Mouse (Mus musculus) spleen, adult 18-20 months (tissue): ENCODE results near the gene Taar7f.
A peak's percentile ranks its signal among the peaks of the same experiment; 100 is the strongest.
"Not testable (repeated sequence)": the region's sequence is repeated elsewhere in the genome, so short reads cannot be mapped to it uniquely, and the experiment has no call there.

Experiments
- DNase-seq, 2 experiments: peaks; one replicate each; pipeline ENCODE4 v3.0.0; 2022; ENCODE audit warnings: mixed read lengths in 2 of 2

The Taar7f gene

DNA sequence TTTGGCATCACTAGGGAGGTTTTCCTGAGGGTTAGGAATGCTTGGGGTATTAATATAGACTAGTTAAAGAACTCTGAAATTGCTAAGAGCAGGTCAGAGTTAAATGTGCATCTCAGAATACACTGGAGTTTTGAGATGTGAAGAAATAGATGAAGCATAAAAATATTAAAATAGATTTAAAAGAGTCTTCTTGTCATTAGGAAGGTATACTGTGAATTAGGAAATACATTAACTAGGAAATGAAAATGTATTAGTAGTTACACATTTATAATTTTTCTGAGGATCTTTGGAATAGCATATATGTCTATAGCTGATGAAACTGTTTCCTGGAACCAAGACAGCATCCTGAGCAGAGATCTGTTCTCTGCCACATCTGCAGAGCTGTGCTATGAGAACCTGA lies at the start of gene Taar7f:
TSS of gene Taar7f (plus strand) at position 301 of the 400 bp plus-strand sequence.
- no peak for DNase-seq

DNA sequence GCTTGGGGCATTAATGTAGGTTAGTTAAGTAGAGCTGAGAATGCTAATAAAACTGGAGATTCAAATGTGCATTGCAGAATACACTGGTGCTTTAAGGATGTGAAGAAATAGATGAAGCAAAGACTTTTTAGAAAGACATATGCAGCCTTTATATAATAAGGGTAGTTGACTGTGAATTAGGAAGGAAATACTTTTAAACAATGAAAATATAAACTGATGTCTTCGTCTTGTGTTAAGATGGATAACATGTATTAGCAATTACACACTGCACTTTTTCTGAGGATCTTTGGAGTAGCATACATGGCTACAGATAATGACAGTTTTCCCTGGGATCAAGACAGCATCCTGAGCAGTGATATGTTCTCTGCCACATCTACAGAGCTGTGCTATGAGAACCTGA lies 49.7 kb upstream of the Taar7f start, which contains the start of gene Taar7b:
TSS of gene Taar7b (plus strand) at position 301 of the 400 bp plus-strand sequence.
- DNase-seq, result no peak

DNA sequence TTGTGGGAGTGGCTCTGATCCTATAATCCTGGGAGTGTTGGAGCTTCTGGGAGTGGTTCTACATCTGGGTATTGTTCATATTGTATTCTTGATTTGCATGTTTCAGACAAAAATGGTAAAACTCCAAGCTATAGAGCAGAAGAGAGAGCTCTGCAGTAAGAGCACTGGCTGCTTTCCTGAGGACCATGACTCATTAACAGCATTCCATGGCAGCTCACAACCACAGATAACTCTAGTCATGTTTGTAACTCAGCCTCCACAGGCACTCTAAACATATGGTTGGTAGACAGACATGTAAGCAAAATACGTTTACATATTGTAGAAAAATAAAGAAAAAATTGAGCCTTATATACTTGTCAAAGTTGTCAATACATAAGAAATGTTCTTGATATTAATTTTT lies 42.9 kb upstream of the Taar7f start:
- DNase-seq, result no peak

DNA sequence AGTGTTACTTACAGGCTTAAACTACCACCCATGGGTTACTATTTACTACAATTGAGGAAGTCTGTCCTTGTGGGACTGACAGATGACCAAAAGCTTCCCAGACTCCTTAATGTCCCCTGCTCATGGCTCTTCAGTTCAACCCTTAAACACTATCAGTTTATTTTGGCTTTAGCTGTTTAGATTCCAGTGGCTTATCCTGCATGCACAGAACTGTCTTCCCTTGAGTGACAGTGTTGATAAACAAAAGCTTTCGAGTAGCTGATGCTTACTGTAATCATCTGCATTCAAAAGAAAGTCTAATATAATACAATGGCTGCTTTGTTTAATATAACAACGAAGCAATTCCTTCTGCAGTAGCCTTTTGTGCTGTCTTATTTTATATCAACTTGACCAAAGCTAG lies 42.3 kb upstream of the Taar7f start:
- no peak for DNase-seq

DNA sequence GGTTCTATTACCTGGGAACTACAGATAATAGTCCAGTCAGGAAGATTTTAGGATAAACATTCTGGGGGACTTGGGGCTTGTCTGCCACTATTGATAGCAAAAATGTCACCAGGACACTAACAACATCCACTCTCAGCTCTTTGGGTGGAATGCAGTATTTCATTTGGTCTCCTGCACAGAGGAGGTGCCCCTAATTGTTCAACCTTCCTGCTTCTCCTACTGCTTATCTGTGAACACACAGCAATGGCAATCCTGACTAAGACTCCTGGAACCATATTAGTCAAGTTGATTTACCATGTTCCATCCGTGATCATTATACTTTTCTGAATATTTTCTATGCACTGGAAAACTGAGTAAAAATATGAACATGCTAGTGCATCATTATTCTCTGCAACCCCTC lies 41.2 kb upstream of the Taar7f start:
- DNase-seq, result no peak

DNA sequence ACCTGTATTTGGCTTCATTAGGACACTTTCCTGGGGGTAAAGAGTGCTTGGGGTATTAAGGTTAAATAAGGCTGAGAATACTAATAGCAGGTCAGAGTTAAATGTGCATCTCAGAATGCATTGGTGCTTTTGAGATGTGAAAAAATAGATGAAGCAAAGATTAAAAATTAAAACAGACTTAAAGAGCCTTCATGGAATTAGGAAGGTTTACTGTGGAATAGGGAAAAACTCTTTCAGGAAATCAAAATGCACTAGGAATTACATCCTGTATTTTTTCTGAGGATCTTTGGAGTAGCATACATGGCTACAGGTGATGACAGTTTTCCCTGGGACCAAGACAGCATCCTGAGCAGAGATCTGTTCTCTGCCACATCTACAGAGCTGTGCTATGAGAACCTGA lies 22.4 kb upstream of the Taar7f start, which contains the start of gene Taar7d:
TSS of gene Taar7d (plus strand) at position 301 of the 400 bp plus-strand sequence.
- no peak for DNase-seq

DNA sequence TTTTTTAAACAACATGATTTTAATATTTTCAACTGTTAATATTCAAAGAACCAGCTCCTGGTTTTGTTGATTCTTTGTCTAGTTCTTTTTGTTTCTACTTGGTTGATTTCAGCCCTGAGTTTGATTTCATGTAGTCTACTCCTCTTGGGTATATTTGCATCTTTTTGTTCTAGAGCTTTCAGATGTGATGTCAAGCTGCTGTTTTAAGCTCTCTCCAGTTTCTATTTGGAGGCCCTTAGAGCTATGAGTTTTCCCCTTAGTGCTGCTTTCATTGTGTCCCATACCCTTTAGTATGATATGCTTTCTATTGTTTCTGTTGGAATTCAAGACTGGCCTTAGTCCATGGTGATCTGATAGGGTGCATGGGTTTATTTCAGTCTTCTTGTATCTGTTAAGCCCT lies 18.0 kb upstream of the Taar7f start:
- no peak for DNase-seq

DNA sequence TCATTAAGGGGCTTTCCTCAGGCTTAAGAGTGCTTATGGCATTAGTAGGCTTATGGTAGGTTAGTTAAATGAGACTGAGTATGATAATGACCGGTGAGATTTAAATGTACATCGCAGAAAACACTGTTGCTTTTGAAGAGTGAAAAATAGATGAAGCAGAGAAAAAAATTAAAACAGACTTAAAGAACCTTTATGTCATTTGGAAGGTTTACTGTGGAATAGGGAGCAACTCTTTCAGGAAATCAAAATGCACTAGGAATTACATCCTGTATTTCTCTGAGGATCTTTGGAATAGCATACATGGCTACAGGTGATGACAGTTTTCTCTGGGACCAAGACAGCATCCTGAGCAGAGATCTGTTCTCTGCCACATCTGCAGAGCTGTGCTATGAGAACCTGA lies 12.0 kb upstream of the Taar7f start, which contains the start of gene Taar7e:
TSS of gene Taar7e (plus strand) at position 301 of the 400 bp plus-strand sequence.
- no peak for DNase-seq

DNA sequence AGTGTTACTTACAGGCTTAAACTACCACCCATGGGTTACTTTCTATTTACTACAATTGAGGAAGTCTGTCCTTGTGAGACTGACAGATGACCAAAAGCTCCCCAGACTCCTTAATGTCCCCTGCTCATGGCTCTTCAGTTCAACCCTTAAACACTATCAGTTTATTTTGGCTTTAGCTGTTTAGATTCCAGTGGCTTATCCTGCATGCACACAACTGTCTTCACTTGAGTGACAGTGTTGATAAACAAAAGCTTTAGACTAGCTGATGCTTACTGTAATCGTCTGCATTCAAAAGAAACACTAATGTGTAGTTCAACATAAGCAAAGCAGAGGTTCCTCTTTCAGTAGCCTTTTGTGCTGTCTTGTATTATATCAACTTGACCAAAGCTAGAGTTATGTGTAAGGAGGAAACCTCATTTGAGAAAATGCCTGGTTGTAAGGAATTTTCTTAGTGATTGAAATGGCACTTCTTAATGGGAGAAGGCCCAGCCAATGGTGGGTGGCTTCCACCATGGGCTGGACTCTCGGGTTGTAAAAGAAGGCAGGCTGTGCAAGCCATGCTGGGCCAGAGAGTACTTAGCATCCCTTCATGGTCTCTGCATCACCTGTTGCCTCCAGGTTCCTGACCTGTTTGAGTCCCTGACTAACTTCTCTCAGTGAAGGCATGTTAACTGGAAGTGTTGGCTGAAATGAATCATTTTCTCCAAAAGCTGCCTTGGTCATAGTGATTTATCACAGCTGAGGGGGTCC lies 9.0 kb upstream of the Taar7f start:
- DNase-seq, result no peak

DNA sequence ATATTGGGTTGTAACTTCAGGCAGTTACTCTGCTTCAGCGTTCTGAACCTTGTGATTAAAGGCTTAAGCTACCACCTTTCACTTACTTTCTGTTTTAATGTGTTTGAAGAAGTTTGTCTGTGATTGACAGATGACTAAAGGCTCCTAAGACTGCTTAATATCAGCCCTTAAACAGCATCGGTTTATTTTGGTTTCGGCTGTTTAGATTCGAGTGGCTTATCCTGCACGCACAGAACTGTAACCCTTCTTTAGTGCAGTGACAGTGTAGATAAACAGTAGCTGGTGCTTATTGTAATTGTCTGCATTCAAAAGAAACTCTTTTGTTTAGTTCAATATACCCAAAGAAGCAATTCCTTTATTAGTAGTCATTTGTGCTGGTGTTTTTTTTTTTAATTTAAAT lies 2.7 kb downstream of the Taar7f start:
- DNase-seq, result no peak

DNA sequence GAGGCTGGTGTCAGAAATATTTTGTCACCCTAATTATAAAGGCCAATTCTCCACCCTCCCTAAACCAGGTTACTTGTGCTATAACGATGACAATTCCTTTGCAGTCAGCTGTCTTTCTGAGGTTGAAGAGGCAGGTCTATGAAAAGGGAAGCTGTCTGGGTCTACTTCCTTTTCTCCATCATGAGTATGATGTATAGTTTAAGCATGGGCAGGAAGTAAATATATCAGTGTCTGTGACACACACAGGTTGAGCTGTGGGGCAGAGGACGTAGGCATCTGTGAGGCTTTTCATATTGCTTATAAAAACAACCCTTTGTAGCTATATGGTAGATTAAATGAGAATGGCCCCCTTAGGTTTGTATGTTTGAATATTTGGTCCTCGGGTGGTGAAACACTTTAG lies 9.7 kb downstream of the Taar7f start:
- DNase-seq, result no peak

DNA sequence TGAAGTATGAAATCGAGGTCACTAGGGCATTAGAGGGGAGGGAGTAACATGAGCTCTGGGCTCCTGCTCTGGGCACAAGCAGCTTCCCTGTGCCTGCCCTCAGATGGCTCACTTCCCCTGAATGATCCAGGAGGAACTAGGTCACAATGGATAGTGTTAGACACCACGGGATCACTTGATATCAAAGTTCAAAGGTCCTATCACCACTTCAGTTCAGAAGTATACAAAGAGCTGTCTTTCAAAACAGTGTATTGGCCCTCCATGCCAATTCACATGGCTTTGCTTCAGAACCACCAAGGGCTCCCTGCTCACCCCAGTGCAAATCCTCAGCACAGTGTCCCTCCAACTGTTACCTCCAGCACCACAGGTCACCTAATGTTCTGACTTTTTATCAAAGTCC lies 25.4 kb downstream of the Taar7f start:
- not testable (repeated sequence) for DNase-seq

DNA sequence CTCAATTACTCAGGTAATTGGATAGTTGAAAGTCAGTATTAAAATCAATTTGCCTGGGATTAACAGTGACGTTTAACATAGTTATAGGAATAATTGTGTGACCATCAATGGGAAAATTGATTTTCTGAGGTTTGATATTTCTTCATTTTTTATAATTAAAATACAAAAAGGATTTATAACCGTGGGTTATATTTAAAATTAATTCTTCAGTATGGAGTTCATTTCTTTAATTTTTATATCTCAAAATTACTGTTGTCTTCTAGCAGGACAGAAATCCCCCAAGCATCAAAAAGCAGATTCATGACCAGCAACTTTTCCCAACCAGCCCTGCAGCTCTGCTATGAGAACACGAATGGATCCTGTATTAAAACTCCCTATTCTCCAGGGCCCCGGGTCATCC lies 26.9 kb downstream of the Taar7f start, which contains the start of gene Taar8a:
TSS of gene Taar8a (plus strand) at position 301 of the 400 bp plus-strand sequence.
- DNase-seq, result not testable (repeated sequence)

DNA sequence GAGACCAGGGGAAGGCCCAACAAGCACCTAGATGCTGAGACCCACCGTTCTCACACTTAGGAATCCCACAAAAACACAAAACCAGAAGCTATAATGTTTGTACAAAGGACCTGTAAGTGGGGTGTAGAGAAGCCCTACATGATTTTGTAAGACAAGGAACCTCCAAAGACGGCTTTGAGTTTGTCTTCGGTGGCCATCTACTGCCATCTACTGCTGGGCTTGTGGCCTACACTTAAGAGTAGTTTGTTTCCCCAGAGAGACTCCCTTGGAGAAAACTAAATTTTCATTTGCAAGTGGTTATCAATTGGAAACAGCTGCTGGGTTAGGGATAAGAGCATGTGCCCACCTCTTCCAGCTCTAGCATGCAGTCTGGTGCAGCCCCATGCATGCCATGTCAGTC lies 30.9 kb downstream of the Taar7f start:
- peak in 1 of 2 experiments; percentile 10 for DNase-seq

DNA sequence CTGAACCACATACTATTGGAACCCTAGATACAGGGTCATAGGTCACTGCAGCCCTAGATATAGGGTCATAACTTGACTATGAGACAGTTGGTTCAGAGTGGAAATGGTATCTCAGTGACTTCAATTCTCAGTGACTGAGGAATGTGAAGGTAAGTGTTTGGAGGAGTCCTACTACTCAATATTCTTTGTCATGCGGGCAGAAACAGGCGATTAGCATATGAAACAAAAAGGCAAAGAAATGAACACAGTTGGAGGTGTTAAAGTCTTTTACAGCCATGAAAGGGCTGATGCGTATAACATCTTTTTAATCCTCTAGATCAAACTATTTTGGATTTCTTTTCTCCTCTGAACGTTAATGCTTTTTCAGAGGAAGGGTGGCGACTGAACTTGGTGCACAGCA lies 36.6 kb downstream of the Taar7f start:
- DNase-seq, result no peak

DNA sequence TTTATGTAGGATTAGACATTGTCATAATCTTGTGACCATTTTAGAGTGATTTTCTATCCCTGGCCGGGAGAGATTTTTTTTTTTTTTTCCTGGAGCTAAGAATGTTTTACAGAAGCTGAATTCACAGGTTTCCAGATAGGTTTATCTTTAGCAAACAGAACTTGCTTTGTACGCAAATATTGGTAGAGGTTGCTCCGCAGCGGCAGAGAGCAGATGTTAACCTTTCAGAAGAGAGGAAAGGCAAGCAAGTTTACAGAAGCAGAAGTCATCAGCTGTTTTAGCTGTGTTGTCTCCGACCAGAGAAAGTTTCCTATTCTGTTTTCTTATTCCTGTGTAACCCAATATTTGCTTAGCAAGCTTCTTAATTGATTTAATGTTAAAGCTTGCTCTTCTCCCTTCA lies 37.2 kb downstream of the Taar7f start:
- DNase-seq, result no peak

DNA sequence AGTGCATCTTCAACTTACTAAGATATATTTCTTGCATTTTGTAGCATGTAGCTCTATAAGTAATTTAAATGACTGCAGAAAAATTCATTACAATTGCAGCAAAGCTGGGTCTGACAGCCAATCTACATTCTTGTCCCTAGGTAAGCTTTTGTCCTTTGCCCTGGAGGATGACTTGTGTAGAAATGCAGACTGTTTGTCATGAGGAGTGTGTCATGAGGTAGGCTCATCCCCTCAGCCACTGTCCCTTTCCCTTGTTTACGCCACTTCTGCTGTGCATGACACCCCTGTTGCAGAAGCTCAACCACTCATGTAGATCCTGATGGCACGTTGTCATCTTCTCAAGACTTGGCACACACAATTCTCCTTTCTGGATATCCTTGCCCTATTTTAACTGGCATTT lies 37.9 kb downstream of the Taar7f start:
- no peak for DNase-seq

DNA sequence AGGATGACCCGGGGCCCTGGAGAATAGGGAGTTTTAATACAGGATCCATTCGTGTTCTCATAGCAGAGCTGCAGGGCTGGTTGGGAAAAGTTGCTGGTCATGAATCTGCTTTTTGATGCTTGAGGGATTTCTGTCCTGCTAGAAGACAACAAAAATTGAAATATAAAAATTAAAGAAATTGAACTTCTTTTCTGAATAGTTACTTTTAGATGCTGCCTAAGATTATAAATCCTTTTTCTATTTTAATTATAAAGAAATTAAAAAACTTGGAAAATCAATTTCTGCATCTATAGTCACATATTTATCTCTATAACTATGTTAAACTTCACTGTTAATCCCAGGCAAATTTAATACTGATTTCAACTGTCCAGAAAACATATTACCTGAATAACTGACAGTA lies 42.9 kb downstream of the Taar7f start, which contains the start of gene Taar8b:
TSS of gene Taar8b (minus strand) at position 101 of the 400 bp plus-strand sequence.
- DNase-seq, result no peak

DNA sequence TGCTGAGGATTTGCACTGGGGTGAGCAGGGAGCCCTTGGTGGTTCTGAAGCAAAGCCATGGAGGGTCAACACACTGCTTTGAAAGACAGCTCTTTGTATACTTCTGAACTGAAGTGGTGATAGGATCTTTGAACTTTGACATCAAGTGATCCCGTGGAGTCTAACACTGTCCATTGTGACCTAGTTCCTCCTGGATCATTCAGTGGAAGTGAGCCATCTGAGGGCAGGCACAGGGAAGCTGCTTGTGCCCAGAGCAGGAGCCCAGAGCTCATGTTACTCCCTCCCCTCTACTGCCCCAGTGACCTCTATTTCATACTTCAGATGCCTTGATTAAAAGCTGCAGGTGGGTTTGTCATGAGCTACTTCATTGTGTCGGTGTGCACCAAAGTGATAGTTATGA lies 47.7 kb downstream of the Taar7f start:
- DNase-seq, result not testable (repeated sequence)
